Mouse (Mus musculus): ENCODE data around the gene Cars. TPM values are rescaled to one million over a fixed set of nuclear protein-coding genes. Genes with fewer than 3 reads are reported as not detected.
A peak's percentile ranks its signal among the peaks of the same experiment; 100 is the strongest.
"Not testable (repeated sequence)": the region's sequence is repeated elsewhere in the genome, so short reads cannot be mapped to it uniquely, and the experiment has no call there.

The Cars gene
- 24.3 and 24.5 TPM in 2 replicates for polyA plus RNA-seq (2014; fragmentation: Nextera tagmentation; extraction: Ambion mirVana)

DNA sequence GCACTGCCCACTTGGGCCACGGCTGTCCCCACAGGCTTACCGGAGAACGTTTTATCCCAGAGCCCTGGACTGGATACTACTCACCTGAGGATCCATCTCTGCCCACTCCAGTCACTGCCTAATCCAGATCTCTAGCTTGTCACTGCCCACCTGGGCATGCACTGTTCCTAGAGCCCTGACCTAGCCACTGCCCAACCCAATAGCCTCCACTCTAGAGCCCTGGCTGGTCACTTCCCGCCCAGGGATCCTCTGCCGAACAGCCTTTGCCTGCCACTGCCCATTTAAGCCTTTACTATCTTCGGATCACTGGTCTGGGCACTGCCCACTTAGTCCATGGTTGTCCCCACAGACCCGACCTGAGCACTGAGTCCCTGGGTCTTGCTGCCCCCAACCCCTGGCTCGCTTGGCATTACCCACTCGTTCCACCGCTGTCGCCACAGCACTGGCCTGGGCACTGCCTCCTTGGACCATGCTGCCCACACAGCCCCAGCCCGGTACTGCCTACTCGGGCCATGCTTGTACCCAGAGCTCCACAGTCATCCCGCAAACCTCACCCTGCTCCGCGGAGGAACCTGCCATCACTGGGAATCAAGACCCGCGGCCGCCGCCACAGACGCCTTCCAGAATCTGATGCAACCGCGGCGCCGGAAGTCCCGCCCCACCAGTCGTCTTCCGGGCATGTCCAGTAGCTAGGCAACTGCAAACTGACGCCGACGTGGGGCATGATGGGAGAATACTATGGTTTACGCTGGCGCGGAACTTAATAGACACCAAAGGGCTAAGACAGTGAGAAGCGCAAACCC, at the start of gene Cars:
Gene Cars (minus strand): TSS at position 663 of the 803 bp plus-strand sequence.
- 2% methylated on average over 35 of the region's 35 CpGs for WGBS
- peak within 1 kb of the TSS; percentile 84 for H3K9ac ChIP-seq (ENCODE audit: low read length)
- peak within 1 kb of the TSS; percentile 59 to 82 for H3K4me3 ChIP-seq (ENCODE audit: control insufficient read depth in 1 of 2, insufficient read depth in 1 of 2, low read depth in 1 of 2, low read length in 2 of 2)
- H3K27ac ChIP-seq (replicated peaks in 1 of 2; ENCODE audit: control insufficient read depth in 1 of 2, insufficient read depth in 1 of 2, low read depth in 2 of 2, low read length in 2 of 2): 0 out of 4 replicates have a peak within 1 kb of the TSS, but pooled peaks of 1 of the 2 experiments have one; percentile 25
- peaks cover 8 to 20% of the 10 kb centered on the region in 2 experiments for H3K4me1 ChIP-seq (ENCODE audit: control insufficient read depth in 2 of 2, insufficient read depth in 2 of 2, low read length in 2 of 2)
- ATAC-seq (ENCODE audit: insufficient number of reproducible peaks, insufficient read depth, low FRiP score, low read depth): peak; percentile 92
- no peaks in the 10 kb centered on the region for H3K9me3 ChIP-seq (ENCODE audit: control insufficient read depth, low read length)
- H3K36me3 ChIP-seq (ENCODE audit: control insufficient read depth, insufficient read depth, low read length): 0 out of 2 replicates have a peak, but pooled peaks cover 4% of the 10 kb centered on the region
- H3K27me3 ChIP-seq (ENCODE audit: control insufficient read depth, insufficient read depth, low read length): no peaks in the 10 kb centered on the region
- peak within 1 kb of the TSS; percentile 88 for H3K4me2 ChIP-seq (ENCODE audit: low read length)

DNA sequence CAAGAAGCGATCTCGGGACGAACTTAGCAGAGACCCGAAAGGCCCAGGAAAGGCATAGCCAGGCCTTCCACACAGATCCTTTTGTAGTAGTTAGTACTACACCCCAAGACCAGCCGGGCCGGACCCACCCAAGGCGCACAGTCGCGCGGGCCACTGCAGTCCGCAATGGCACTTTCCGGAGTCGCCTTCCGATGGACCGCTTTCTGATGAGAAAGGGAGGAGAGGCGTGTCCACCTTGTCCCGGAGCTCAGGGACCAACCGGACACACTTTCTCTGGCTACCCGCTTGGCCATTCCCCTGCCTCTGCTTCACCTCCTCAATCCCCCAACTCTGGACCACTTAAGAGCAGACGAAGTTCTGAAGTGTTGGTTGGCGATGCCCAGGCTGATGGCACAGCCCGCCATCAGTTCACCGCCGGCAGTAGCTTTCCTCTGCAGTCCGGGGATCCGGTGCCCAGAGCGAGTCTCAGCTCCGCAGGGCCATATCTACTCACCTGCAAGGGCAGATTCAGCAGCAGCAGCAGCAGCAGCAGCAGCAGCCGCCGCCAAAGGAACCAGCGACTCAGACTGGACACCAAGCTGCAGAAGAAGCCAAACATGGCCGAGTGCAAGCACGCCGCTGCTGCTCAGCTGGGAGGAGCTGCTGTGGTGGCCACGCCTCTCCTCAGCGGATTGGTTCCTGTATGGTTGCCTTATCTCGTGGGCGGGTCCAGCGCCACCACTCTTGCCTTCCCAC, 49.3 kb upstream of the Cars start, which contains the start of gene Tnfrsf22:
Gene Tnfrsf22 (minus strand): TSS at position 628 of the 735 bp plus-strand sequence.
- Histone ChIP-seq H3K9ac (ENCODE audit: low read length) (peak within 1 kb of the TSS; percentile 68), H3K4me1 (ENCODE audit: control insufficient read depth in 2 of 2, insufficient read depth in 2 of 2, low read length in 2 of 2) (no peaks in the 10 kb centered on the region), H3K27me3 (ENCODE audit: control insufficient read depth, insufficient read depth, low read length) (no peaks in the 10 kb centered on the region), H3K4me3 (ENCODE audit: control insufficient read depth in 1 of 2, insufficient read depth in 1 of 2, low read depth in 1 of 2, low read length in 2 of 2) (peak within 1 kb of the TSS; percentile 52 to 60), H3K4me2 (ENCODE audit: low read length) (peak within 1 kb of the TSS; percentile 90), H3K27ac (replicated peaks in 1 of 2; ENCODE audit: control insufficient read depth in 1 of 2, insufficient read depth in 1 of 2, low read depth in 2 of 2, low read length in 2 of 2) (no peak within 1 kb of the TSS), H3K36me3 (ENCODE audit: control insufficient read depth, insufficient read depth, low read length) (no peaks in the 10 kb centered on the region), H3K9me3 (ENCODE audit: control insufficient read depth, low read length) (0 out of 2 replicates have a peak, but pooled peaks cover 3% of the 10 kb centered on the region)
- ATAC-seq (ENCODE audit: insufficient number of reproducible peaks, insufficient read depth, low FRiP score, low read depth): peak; percentile 83
- WGBS: 4% methylated on average over 38 of the region's 39 CpGs

DNA sequence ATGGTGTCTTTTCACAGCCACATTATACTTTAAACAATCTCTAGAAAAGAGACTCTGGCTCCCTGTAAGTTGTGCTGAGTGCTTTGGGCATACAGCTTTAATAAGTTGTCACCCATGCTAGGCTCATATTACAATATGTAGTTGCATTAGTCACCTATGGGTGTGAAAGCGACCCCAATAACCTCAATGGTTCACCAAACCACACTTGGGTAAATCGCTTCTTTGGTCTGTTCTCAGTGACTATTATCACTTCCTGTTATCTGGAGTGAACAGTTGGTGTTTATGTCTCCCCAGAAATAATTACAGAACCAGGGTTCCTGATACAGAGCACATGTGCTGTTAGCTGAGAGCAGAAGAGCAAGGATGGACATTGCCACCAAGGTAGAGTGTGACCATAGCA, 44.1 kb upstream of the Cars start:
- 67% methylated on average over 2 of the region's 2 CpGs for WGBS
- H3K9ac ChIP-seq (ENCODE audit: low read length); H3K9me3 ChIP-seq (ENCODE audit: control insufficient read depth, low read length); H3K36me3 ChIP-seq (ENCODE audit: control insufficient read depth, insufficient read depth, low read length); H3K4me1 ChIP-seq (ENCODE audit: control insufficient read depth in 2 of 2, insufficient read depth in 2 of 2, low read length in 2 of 2); H3K4me2 ChIP-seq (ENCODE audit: low read length); H3K27ac ChIP-seq (replicated peaks in 1 of 2; ENCODE audit: control insufficient read depth in 1 of 2, insufficient read depth in 1 of 2, low read depth in 2 of 2, low read length in 2 of 2); H3K27me3 ChIP-seq (ENCODE audit: control insufficient read depth, insufficient read depth, low read length); ATAC-seq (ENCODE audit: insufficient number of reproducible peaks, insufficient read depth, low FRiP score, low read depth); H3K4me3 ChIP-seq (ENCODE audit: control insufficient read depth in 1 of 2, insufficient read depth in 1 of 2, low read depth in 1 of 2, low read length in 2 of 2): not testable (repeated sequence)

DNA sequence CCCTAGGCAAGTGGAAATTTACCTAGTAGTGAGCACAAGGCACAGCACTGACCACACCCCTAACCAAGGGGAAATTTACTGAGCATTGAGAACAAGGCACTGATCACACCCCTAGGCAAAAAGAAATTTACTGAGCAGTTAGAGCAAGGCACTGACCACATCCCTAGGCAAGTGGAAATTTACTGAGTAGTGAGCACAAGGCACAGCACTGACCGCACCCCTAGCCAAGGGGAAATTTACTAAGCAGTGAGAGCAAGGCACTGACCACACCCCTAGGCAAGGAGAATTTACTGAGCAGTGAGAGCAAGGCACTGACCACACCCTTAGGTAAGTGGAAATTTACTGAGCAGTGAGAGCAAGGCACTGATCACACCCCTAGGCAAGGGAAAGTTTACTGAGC, 36.8 kb upstream of the Cars start:
- Histone ChIP-seq H3K36me3 (ENCODE audit: control insufficient read depth, insufficient read depth, low read length) (no peaks in the 10 kb centered on the region), H3K27ac (replicated peaks in 1 of 2; ENCODE audit: control insufficient read depth in 1 of 2, insufficient read depth in 1 of 2, low read depth in 2 of 2, low read length in 2 of 2) (no peak overlapping the region), H3K9me3 (ENCODE audit: control insufficient read depth, low read length) (no peaks in the 10 kb centered on the region), H3K27me3 (ENCODE audit: control insufficient read depth, insufficient read depth, low read length) (no peaks in the 10 kb centered on the region), H3K9ac (ENCODE audit: low read length) (no peak overlapping the region), H3K4me1 (ENCODE audit: control insufficient read depth in 2 of 2, insufficient read depth in 2 of 2, low read length in 2 of 2) (no peaks in the 10 kb centered on the region), H3K4me3 (ENCODE audit: control insufficient read depth in 1 of 2, insufficient read depth in 1 of 2, low read depth in 1 of 2, low read length in 2 of 2) (no peak overlapping the region), H3K4me2 (ENCODE audit: low read length) (no peak overlapping the region)
- WGBS: 90% methylated on average over 1 of the region's 1 CpGs
- ATAC-seq (ENCODE audit: insufficient number of reproducible peaks, insufficient read depth, low FRiP score, low read depth): no peak

DNA sequence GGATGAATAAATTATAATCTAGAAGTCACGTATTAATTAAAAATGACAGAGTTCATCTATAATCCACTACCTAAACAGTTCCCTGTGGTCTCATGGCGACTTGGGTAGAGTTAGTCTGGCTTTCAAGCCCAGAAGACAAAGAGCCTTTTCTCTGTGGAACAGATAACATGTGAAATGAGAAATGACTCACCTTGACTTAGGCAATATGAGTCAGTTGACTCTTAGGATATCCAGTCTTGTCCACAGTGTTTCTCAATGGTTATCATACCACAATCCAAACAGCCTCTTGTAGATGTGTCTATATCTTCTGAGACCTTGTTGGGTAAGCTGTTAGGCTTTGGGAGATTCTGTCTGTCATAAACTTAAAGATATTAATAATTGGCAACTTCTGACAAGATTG, 31.6 kb upstream of the Cars start:
- Histone ChIP-seq H3K27ac (replicated peaks in 1 of 2; ENCODE audit: control insufficient read depth in 1 of 2, insufficient read depth in 1 of 2, low read depth in 2 of 2, low read length in 2 of 2) (no peak overlapping the region), H3K4me2 (ENCODE audit: low read length) (no peak overlapping the region), H3K27me3 (ENCODE audit: control insufficient read depth, insufficient read depth, low read length) (no peaks in the 10 kb centered on the region), H3K4me3 (ENCODE audit: control insufficient read depth in 1 of 2, insufficient read depth in 1 of 2, low read depth in 1 of 2, low read length in 2 of 2) (no peak overlapping the region), H3K36me3 (ENCODE audit: control insufficient read depth, insufficient read depth, low read length) (no peaks in the 10 kb centered on the region), H3K9me3 (ENCODE audit: control insufficient read depth, low read length) (no peaks in the 10 kb centered on the region), H3K4me1 (ENCODE audit: control insufficient read depth in 2 of 2, insufficient read depth in 2 of 2, low read length in 2 of 2) (no peaks in the 10 kb centered on the region), H3K9ac (ENCODE audit: low read length) (no peak overlapping the region)
- ATAC-seq (ENCODE audit: insufficient number of reproducible peaks, insufficient read depth, low FRiP score, low read depth): no peak
- 50% methylated on average over 2 of the region's 2 CpGs for WGBS

DNA sequence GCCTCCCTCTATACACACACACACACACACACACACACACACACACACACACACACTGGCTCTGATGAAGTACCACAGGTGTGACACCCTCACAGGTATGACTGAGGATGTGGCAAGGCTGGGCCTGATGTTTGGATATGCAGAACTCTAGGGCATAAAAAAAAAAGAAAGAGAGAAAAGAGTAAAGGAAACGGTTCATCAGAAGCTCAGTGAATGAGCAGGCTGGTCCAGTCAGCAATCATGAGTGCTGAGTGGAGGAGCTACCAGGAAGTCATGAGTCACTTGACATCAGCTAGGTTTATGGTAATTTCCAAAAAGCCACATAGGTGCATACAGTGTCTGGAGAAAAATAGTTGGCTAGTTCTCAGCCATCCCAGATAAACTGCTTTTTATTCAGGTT, 29.6 kb upstream of the Cars start:
- H3K36me3 ChIP-seq (ENCODE audit: control insufficient read depth, insufficient read depth, low read length): no peaks in the 10 kb centered on the region
- ATAC-seq (ENCODE audit: insufficient number of reproducible peaks, insufficient read depth, low FRiP score, low read depth): no peak
- no peak overlapping the region for H3K4me3 ChIP-seq (ENCODE audit: control insufficient read depth in 1 of 2, insufficient read depth in 1 of 2, low read depth in 1 of 2, low read length in 2 of 2)
- no peaks in the 10 kb centered on the region for H3K9me3 ChIP-seq (ENCODE audit: control insufficient read depth, low read length)
- H3K4me2 ChIP-seq (ENCODE audit: low read length): no peak overlapping the region
- no peak overlapping the region for H3K27ac ChIP-seq (replicated peaks in 1 of 2; ENCODE audit: control insufficient read depth in 1 of 2, insufficient read depth in 1 of 2, low read depth in 2 of 2, low read length in 2 of 2)
- WGBS: 44% methylated on average over 1 of the region's 1 CpGs
- H3K27me3 ChIP-seq (ENCODE audit: control insufficient read depth, insufficient read depth, low read length): no peaks in the 10 kb centered on the region
- no peak overlapping the region for H3K9ac ChIP-seq (ENCODE audit: low read length)
- H3K4me1 ChIP-seq (ENCODE audit: control insufficient read depth in 2 of 2, insufficient read depth in 2 of 2, low read length in 2 of 2): no peaks in the 10 kb centered on the region

DNA sequence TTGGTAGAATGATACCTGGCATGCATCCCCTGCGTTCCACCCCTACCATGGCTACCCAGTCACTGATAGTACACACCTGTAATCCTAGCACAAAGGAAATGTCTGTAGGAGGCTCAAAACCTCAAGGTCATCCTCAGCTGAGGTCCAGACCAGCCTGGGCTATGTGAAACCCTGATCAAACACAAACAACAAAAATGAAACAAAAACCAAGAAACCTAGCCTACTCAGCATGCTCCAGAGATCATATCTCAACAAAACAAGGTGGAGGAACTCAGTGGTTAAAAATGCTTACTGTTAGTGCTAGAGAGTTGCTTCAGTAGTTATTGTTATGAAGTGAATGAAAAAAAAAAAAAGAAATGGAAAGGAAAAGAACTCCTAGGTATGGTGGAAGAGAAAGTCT, 28.6 kb upstream of the Cars start, which contains the start of gene Tnfrsf26:
Gene Tnfrsf26 (minus strand): TSS at position 183 of the 400 bp plus-strand sequence.
- Histone ChIP-seq H3K36me3 (ENCODE audit: control insufficient read depth, insufficient read depth, low read length) (no peaks in the 10 kb centered on the region), H3K27ac (replicated peaks in 1 of 2; ENCODE audit: control insufficient read depth in 1 of 2, insufficient read depth in 1 of 2, low read depth in 2 of 2, low read length in 2 of 2) (no peak within 1 kb of the TSS), H3K9me3 (ENCODE audit: control insufficient read depth, low read length) (no peaks in the 10 kb centered on the region), H3K4me1 (ENCODE audit: control insufficient read depth in 2 of 2, insufficient read depth in 2 of 2, low read length in 2 of 2) (no peaks in the 10 kb centered on the region), H3K27me3 (ENCODE audit: control insufficient read depth, insufficient read depth, low read length) (no peaks in the 10 kb centered on the region), H3K9ac (ENCODE audit: low read length) (no peak within 1 kb of the TSS), H3K4me2 (ENCODE audit: low read length) (no peak within 1 kb of the TSS), H3K4me3 (ENCODE audit: control insufficient read depth in 1 of 2, insufficient read depth in 1 of 2, low read depth in 1 of 2, low read length in 2 of 2) (no peak within 1 kb of the TSS)
- no peak for ATAC-seq (ENCODE audit: insufficient number of reproducible peaks, insufficient read depth, low FRiP score, low read depth)
- WGBS: 79% methylated on average over 1 of the region's 1 CpGs
